ENCODE assay signal across 9 mouse cellular contexts in genomic region chr15:5115173-5115572, GRCm38 (mm10). TPM values are rescaled to one million over a fixed set of nuclear protein-coding genes. Genes with fewer than 3 reads are reported as not detected.
DNase-seq lines count a peak whose midpoint lies in the region; ATAC-seq and TF ChIP-seq lines count a peak whose summit lies in the region.
"Had no signal": no experiment of that assay in that cellular context is flagged by ENCODE, and none has a peak within 500 bp of the region (broad histone marks: within the 10 kb centered on the region; RNA-seq: fewer than 3 reads in every experiment).

No protein-coding gene starts in this region.

- no peak overlapping the region for H3ac ChIP-seq in myocyte (ENCODE audit: control insufficient read depth, insufficient read length)

- H3K4me1 ChIP-seq in kidney, postnatal 0 days (replicated peaks; ENCODE audit: insufficient read depth, low read length): no peaks in the 10 kb centered on the region
- peaks cover 12% of the 10 kb centered on the region for H3K4me1 ChIP-seq in embryonic facial prominence, embryonic 13.5 days
- peaks cover 7% of the 10 kb centered on the region for H3K4me1 ChIP-seq in intestine, embryonic 16.5 days (ENCODE audit: control insufficient read depth, insufficient read depth, low read length)

- peaks cover 22% of the 10 kb centered on the region for H3K36me3 ChIP-seq in kidney, postnatal 0 days (ENCODE audit: insufficient read depth, low read length)
- H3K36me3 ChIP-seq in embryonic facial prominence, embryonic 13.5 days: peaks cover 27% of the 10 kb centered on the region
- H3K36me3 ChIP-seq in intestine, embryonic 16.5 days (ENCODE audit: control insufficient read depth, insufficient read depth, low read length): peaks cover 16% of the 10 kb centered on the region
- H3K36me3 ChIP-seq in myocyte (ENCODE audit: control insufficient read depth, insufficient read depth): peaks cover 31% of the 10 kb centered on the region

- peak overlapping the region; percentile 79 for H3K4me3 ChIP-seq in kidney, postnatal 0 days (replicated peaks; ENCODE audit: low read depth, low read length)
- peak overlapping the region; percentile 98 for H3K4me3 ChIP-seq in embryonic facial prominence, embryonic 13.5 days
- peak overlapping the region; percentile 75 for H3K4me3 ChIP-seq in intestine, embryonic 16.5 days (ENCODE audit: low read length)
- H3K4me3 ChIP-seq in myocyte: peak overlapping the region; percentile 95

- H3K79me2 ChIP-seq in myocyte (ENCODE audit: control insufficient read depth, insufficient read depth): peaks cover 34% of the 10 kb centered on the region

- no peak for TF ChIP-seq CTCF in kidney, postnatal 0 days (IDR thresholded peaks at IDR 0.05; ENCODE audit: low read depth)

- no peak for ATAC-seq in kidney, postnatal 0 days (replicated peaks; ENCODE audit: low FRiP score, low read depth)
- ATAC-seq in embryonic facial prominence, embryonic 13.5 days (ENCODE audit: insufficient number of reproducible peaks, insufficient read depth, low FRiP score, low TSS enrichment, low read depth): no peak
- no peak for ATAC-seq in intestine, embryonic 16.5 days

- WGBS in kidney, postnatal 0 days: 47% methylated on average over 8 of the region's 8 CpGs
- WGBS in embryonic facial prominence, embryonic 13.5 days: 65% methylated on average over 8 of the region's 8 CpGs
- 46% methylated on average over 8 of the region's 8 CpGs for WGBS in intestine, embryonic 16.5 days

- peak overlapping the region; percentile 70 for H3K4me2 ChIP-seq in kidney, postnatal 0 days (ENCODE audit: low read length)
- H3K4me2 ChIP-seq in embryonic facial prominence, embryonic 13.5 days: peak overlapping the region; percentile 60
- peak overlapping the region; percentile 50 for H3K4me2 ChIP-seq in intestine, embryonic 16.5 days (ENCODE audit: low read depth, low read length)
- H3K4me2 ChIP-seq in myocyte (ENCODE audit: low read depth): peak overlapping the region; percentile 81

- DNase-seq in kidney, postnatal 0 days (ENCODE audit: low spot score): peak; percentile 46
- DNase-seq in kidney, postnatal 25 days: no peak
- no peak for DNase-seq in gastrocnemius, postnatal 10 days
- no peak for DNase-seq in cerebellum, postnatal 25 days
- no peak for DNase-seq in right cerebral cortex, postnatal 36 days (ENCODE audit: low spot score in 2 of 2)
- DNase-seq: cerebellum, postnatal 14 days had no signal

- no peaks in the 10 kb centered on the region for H3K9me3 ChIP-seq in kidney, postnatal 0 days (replicated peaks; ENCODE audit: low read length)
- H3K9me3 ChIP-seq in embryonic facial prominence, embryonic 13.5 days: no peaks in the 10 kb centered on the region
- H3K9me3 ChIP-seq in intestine, embryonic 16.5 days (ENCODE audit: control insufficient read depth, low read length): no peaks in the 10 kb centered on the region

- peak overlapping the region; percentile 71; the same call in 1 of the 2 replicates for H3K9ac ChIP-seq in kidney, postnatal 0 days (ENCODE audit: low read depth, low read length)
- H3K9ac ChIP-seq in embryonic facial prominence, embryonic 13.5 days: peak overlapping the region; percentile 77; the same call in 1 of the 2 replicates
- peak overlapping the region; percentile 77 for H3K9ac ChIP-seq in intestine, embryonic 16.5 days (ENCODE audit: low read depth, low read length)

- H3K27me3 ChIP-seq in kidney, postnatal 0 days (ENCODE audit: insufficient read depth, low read length): no peaks in the 10 kb centered on the region
- no peaks in the 10 kb centered on the region for H3K27me3 ChIP-seq in embryonic facial prominence, embryonic 13.5 days
- no peaks in the 10 kb centered on the region for H3K27me3 ChIP-seq in intestine, embryonic 16.5 days (replicated peaks; ENCODE audit: control insufficient read depth, insufficient read depth, low read length)
- H3K27me3 ChIP-seq in myocyte (ENCODE audit: control insufficient read depth, insufficient read depth, insufficient read length): no peaks in the 10 kb centered on the region

- TF ChIP-seq POLR2A in myocyte (IDR thresholded peaks at IDR 0.05; ENCODE audit: insufficient read length, low read depth): no peak

- peak overlapping the region; percentile 94 for H3K27ac ChIP-seq in kidney, postnatal 0 days
- H3K27ac ChIP-seq in embryonic facial prominence, embryonic 13.5 days: peak overlapping the region; percentile 93
- no peak overlapping the region for H3K27ac ChIP-seq in intestine, embryonic 16.5 days (ENCODE audit: low read length)

TF ChIP-seq in myocyte, 11 proteins besides CTCF, POLR2A, EP300 and RAD21:
- TF ChIP-seq SRF (IDR thresholded peaks at IDR 0.05; ENCODE audit: control insufficient read depth, insufficient read length, low read depth): no peak
- no peak for TF ChIP-seq MYOD1 (IDR thresholded peaks at IDR 0.05; ENCODE audit: control insufficient read depth in 1 of 3, insufficient read length in 2 of 3, low read depth in 2 of 3)
- no peak for TF ChIP-seq POLR2AphosphoS2 (IDR thresholded peaks at IDR 0.05; ENCODE audit: insufficient read length, low read depth)
- TF ChIP-seq TCF3 (IDR thresholded peaks at IDR 0.05; ENCODE audit: insufficient read length, low read depth): no peak
- no peak for TF ChIP-seq MYOG (IDR thresholded peaks at IDR 0.05; ENCODE audit: control insufficient read depth in 1 of 3, insufficient read depth in 1 of 3, insufficient read length in 2 of 3, low read depth in 2 of 3)
- TF ChIP-seq TCF12 (IDR thresholded peaks at IDR 0.05; ENCODE audit: insufficient read depth, poor library complexity, severe bottlenecking): no peak
- no peak for TF ChIP-seq E2F4 (IDR thresholded peaks at IDR 0.05; ENCODE audit: insufficient read depth)
- TF ChIP-seq MAX (IDR thresholded peaks at IDR 0.05; ENCODE audit: low read depth): no peak
- no peak for TF ChIP-seq REST (IDR thresholded peaks at IDR 0.05; ENCODE audit: insufficient read depth, insufficient read length)
- no peak for TF ChIP-seq USF1 (IDR thresholded peaks at IDR 0.05; ENCODE audit: low read depth)
- TF ChIP-seq CEBPB (IDR thresholded peaks at IDR 0.05; ENCODE audit: insufficient read depth, poor library complexity, severe bottlenecking): no peak
TF ChIP-seq in myocyte: peak in this region for 0.

RNA-seq across cellular contexts. Expression of gene Rpl37, which starts 1.3 kb away (rescaled TPM):
- 742 and 859 TPM in 2 replicates for polyA plus RNA-seq in kidney, postnatal 0 days (2015; fragmentation: Nextera tagmentation; extraction: Ambion mirVana)
- 596 and 689 TPM in 2 replicates for polyA plus RNA-seq in embryonic facial prominence, embryonic 13.5 days (2015; fragmentation: Nextera tagmentation; extraction: Ambion mirVana)
- 432 and 438 TPM in 2 replicates for polyA plus RNA-seq in intestine, embryonic 16.5 days (2015; fragmentation: Nextera tagmentation; extraction: Ambion mirVana)
- polyA plus RNA-seq in myocyte (2012; fragmentation: generic; extraction: Trizol): 3,306 TPM
- total RNA-seq in gastrocnemius, postnatal 10 days (2021): 100 to 1,000 TPM; 337 to 339 TPM

RNA-seq across cellular contexts. Expression of gene Card6, which starts 6.8 kb away (rescaled TPM):
- polyA plus RNA-seq in kidney, postnatal 0 days (2015; fragmentation: Nextera tagmentation; extraction: Ambion mirVana): 1.4 and 2.2 TPM in 2 replicates
- 0.77 and 1.3 TPM in 2 replicates for polyA plus RNA-seq in embryonic facial prominence, embryonic 13.5 days (2015; fragmentation: Nextera tagmentation; extraction: Ambion mirVana)
- 1.5 and 2.1 TPM in 2 replicates for polyA plus RNA-seq in intestine, embryonic 16.5 days (2015; fragmentation: Nextera tagmentation; extraction: Ambion mirVana)
- polyA plus RNA-seq in myocyte (2012; fragmentation: generic; extraction: Trizol): 4.2 TPM
- total RNA-seq in gastrocnemius, postnatal 10 days (2021): 1 to 10 TPM; 1.6 to 3.5 TPM

RNA-seq across cellular contexts. Expression of gene Prkaa1, which starts 28.5 kb away (rescaled TPM):
- polyA plus RNA-seq in kidney, postnatal 0 days (2015; fragmentation: Nextera tagmentation; extraction: Ambion mirVana): 19.9 and 21.0 TPM in 2 replicates
- polyA plus RNA-seq in embryonic facial prominence, embryonic 13.5 days (2015; fragmentation: Nextera tagmentation; extraction: Ambion mirVana): 16.6 and 18.7 TPM in 2 replicates
- polyA plus RNA-seq in intestine, embryonic 16.5 days (2015; fragmentation: Nextera tagmentation; extraction: Ambion mirVana): 23.1 and 24.9 TPM in 2 replicates
- 14.9 TPM for polyA plus RNA-seq in myocyte (2012; fragmentation: generic; extraction: Trizol)
- total RNA-seq in gastrocnemius, postnatal 10 days (2021): 10 to 100 TPM; 13.0 to 15.1 TPM

RNA-seq across cellular contexts. Expression of gene C7, which starts 51.6 kb away (rescaled TPM):
- polyA plus RNA-seq in kidney, postnatal 0 days (2015; fragmentation: Nextera tagmentation; extraction: Ambion mirVana): 0.32 and 0.50 TPM in 2 replicates
- not detected in 2 replicates for polyA plus RNA-seq in embryonic facial prominence, embryonic 13.5 days (2015; fragmentation: Nextera tagmentation; extraction: Ambion mirVana)
- 0.05 and 0.06 TPM in 2 replicates for polyA plus RNA-seq in intestine, embryonic 16.5 days (2015; fragmentation: Nextera tagmentation; extraction: Ambion mirVana)
- polyA plus RNA-seq in myocyte (2012; fragmentation: generic; extraction: Trizol): not detected
- under 1 TPM in 1 of 2 experiments, not detected in 1; 0.09 TPM for total RNA-seq in gastrocnemius, postnatal 10 days (2021)
